Mouse (Mus musculus): ENCODE data around the gene Gm7534.

Gm7534 gene

DNA sequence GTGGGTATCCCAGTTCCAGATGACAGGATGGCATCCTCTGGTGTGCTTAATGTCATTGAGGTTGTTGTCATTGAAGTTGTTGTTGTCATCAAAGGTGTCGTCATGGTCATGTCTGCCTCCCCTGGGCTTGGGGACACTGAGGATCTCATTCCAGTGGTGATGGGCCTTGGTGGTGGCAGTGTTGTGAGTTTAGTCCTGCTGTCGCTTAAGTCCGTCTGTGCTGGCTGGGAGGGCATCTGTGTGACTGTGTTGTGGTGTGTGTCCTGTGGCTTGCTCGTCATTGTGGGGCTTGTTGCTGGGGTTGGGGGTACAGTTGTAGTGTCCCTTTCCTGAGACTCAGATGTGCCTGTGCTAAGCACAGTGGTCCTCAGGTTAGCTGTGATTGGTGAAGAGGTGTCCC, at the start of gene Gm7534:
Gene Gm7534, minus strand, starts transcription at position 101 of the 400 bp plus-strand sequence.
- no peak for DNase-seq (ENCODE audit: low read depth, low spot score)

DNA sequence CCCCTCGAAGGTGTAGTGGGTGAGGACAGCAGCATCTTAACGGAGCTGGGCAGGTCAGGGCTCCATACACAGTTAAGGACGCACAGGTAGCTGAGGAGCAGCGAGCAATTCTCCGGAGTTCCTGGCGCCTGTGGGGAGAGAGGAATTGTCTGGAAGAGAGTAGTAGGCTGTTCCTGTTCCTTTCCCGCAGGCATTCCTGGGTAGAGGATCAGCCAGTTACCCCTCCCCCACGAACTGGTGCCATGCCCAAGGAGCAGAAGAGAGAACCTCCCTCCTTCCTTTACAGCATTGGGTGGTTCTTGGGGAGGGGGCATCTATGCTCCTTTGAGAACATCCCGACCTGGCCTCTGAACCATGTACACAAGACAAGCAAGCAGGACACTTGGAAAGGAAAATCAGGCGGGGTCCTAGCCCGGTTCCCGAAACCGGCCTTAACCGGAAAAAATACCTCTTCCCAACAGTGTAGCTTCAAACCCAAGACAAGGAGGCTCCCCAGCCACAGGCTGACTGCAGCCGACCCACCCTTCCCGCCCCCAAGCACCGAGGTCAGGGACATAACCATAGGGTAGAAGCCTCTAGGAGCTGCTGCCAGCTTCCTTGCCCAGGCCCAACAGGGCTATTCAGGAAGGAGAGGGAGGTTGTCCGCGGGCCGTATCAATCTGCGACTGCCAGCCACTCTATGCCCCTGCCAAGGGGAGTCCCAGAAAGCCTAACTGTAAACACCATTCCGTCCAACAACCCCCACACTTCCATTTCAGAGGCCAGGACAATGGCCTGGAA, 49.5 kb upstream of the Gm7534 start:
- DNase-seq (ENCODE audit: low read depth, low spot score), result no peak

DNA sequence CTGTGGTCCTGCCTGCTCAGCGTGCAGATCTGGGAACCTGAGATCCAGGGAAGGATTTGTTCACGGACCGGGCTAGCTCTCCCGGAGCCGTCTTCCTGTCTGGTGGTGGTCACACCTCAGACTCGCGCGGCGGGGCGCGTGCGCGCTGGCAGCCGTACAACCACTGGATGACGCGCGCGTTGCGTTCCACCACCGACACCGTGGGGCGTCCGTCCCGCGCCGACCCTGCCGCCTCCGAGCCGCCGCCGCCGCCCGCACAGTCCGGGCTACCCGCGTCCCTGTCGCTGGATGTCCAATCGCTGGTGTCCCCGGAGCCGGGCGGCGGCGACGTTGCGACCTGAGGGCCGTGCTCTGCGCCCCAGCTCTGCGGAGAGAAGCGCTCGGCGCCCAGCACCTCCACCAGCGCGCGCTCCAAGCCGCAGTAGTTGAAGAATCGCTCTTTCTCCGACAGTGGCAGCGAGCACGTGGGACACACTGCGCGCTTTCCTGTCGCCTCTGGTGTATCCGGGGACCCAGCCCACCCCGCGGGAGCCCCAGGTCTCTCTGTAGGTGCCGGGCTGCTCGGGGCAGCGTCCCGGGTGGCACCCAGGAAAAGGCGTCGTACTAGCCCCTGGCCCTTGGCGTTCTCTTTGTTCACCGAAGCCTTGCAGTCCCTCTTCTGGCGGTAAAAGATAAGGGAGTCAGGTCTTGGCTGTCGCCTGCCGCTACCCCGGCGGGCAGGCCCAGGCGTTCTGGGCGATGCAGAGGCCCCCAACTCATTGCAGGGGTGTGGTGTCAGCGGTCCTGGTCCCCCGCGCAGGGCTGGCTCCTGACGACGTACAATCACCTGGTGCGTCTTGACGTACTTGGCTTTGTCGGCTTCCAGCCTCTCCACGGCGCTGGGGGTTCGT, 48.7 kb upstream of the Gm7534 start:
- no peak for DNase-seq (ENCODE audit: low read depth, low spot score)

- DNase-seq (ENCODE audit: low read depth, low spot score), result no peak
Observed at GRCm38 (mm10) chr4:134250930-134251240, 48.1 kb upstream of the Gm7534 start.

GRCm38 (mm10) chr4:134250116-134250929, 47.5 kb upstream of the Gm7534 start:
- DNase-seq (ENCODE audit: low read depth, low spot score), result no peak

- DNase-seq (ENCODE audit: low read depth, low spot score), result no peak
Observed at GRCm38 (mm10) chr4:134249651-134250050, 46.8 kb upstream of the Gm7534 start.

DNA sequence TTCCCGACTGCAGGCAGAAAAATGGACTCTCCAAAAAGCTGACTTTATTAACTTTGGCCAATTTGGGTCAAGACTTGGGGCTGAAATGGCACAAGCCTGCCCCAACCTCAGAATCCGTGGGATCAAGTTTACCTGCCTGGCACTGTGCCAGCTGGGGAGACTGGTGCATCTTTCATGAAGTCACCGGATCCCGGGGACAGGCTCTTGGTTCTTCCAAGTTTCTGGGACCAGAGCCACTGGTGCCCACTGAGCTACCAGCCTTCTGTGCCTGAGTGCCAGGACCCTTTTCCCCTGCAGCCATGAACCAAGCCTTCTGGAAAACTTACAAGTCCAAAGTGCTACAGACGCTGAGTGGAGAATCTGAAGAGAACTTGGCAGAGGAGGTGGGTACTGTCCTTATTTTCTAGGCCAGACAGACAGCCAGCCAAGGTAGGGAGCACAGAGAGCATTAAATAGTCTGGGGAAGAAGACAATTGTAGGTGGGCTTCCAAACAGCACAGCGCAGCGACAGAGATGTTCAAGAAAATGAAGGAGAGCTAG, 44.0 kb upstream of the Gm7534 start, which contains the start of gene Gm30191:
Gene Gm30191, plus strand, starts transcription at position 217 of the 540 bp plus-strand sequence.
- no peak for DNase-seq (ENCODE audit: low read depth, low spot score)

- no peak for DNase-seq (ENCODE audit: low read depth, low spot score)
Observed at GRCm38 (mm10) chr4:134246256-134246655, 43.5 kb upstream of the Gm7534 start.

GRCm38 (mm10) chr4:134245148-134245843, 42.5 kb upstream of the Gm7534 start, which contains the start of gene Zfp593:
Gene Zfp593 (minus strand): TSS chr4:134245592.
- peak; percentile 90 for DNase-seq (ENCODE audit: low read depth, low spot score)

- no peak for DNase-seq (ENCODE audit: low read depth, low spot score)
Observed at GRCm38 (mm10) chr4:134243516-134244250, 40.9 kb upstream of the Gm7534 start, which contains the start of gene E130218I03Rik. Gene E130218I03Rik (plus strand): TSS chr4:134243662.

DNA sequence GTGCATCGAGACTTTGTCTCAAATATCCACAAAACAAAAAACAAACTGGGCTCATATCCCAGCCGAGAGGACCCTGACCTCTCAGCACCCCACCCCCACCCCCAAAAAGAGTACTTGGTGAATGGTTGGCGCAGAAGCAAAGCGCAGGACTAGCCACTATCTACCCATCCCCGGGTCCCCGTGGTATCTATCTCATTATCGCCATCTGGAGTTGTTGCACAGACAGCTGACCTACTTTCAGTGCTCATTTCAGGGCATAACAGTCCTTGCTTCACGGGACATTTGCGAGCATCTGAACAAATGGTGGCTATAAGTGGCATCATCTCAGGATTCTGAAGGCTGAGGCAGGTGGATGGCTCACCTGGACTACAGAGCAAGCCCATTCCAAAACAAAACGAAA, 35.9 kb upstream of the Gm7534 start:
- peak; percentile 11 for DNase-seq (ENCODE audit: low read depth, low spot score)

GRCm38 (mm10) chr4:134238279-134238651, 35.5 kb upstream of the Gm7534 start, which contains the start of gene Cnksr1:
Gene Cnksr1 (minus strand): TSS chr4:134238399.
- DNase-seq (ENCODE audit: low read depth, low spot score), result peak; percentile 81

- DNase-seq (ENCODE audit: low read depth, low spot score), result peak; percentile 20
Observed at GRCm38 (mm10) chr4:134237582-134238278, 34.9 kb upstream of the Gm7534 start.

DNA sequence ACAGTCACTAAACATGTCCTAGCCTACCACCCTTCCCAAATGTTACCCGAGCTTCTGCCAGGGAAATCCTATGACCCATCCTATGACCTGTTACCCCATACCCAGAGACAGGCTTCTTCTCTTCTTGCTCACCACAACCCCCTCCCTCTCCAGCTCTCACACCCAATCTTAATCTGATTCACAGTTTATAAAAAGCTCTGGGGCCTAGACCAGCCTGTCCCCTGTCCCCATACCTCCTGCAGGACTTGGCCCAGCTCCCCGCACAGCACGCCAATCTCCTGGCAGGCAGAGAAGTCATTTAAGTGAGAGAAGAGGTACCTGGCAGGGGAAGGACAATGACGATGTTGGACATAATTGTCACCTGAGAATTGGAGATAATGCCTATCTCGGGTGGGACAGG, 32.1 kb upstream of the Gm7534 start:
- DNase-seq (ENCODE audit: low read depth, low spot score), result no peak

DNA sequence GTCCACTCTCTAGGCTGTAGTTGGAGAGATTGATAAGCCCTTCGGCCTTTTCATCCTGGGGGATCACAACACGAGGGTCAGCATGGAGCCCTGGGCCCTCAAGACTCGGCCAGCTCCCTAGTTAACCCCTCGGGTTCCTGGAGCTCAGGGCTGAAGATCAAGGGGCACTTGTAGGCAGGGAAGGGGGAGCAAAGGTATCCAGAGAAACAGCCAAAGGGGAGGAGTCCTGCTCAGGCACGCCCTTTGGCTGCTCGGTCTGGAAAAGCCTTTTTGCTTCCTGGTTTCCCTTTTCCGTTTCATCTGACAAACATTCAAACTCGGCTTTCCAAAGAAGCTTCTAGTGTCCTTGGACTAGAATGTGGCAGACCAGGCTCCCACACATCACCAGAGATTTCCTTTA, 27.6 kb upstream of the Gm7534 start:
- no peak for DNase-seq (ENCODE audit: low read depth, low spot score)

DNA sequence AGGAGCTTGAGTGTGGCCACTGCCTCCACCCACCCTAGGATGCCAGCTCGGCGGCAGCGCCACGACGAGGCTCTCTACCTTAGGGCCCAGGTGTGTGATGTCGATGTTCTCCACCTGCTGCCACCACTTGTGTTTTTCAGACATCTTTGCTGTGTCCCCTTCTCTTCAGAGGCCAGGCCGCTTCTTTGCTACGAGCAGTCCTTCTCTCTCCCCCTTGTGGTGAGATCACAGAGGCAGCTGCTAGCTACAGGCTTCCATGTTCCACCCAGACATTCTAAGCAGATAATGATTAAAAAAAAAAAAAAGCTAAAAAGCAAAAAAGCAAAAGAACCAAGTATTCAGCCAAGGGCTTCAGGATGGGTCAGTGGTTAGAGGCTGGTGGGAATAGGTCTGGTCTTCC, 24.4 kb upstream of the Gm7534 start, which contains the start of gene Catsper4:
Gene Catsper4, minus strand, starts transcription at position 190 of the 400 bp plus-strand sequence.
- no peak for DNase-seq (ENCODE audit: low read depth, low spot score)

DNA sequence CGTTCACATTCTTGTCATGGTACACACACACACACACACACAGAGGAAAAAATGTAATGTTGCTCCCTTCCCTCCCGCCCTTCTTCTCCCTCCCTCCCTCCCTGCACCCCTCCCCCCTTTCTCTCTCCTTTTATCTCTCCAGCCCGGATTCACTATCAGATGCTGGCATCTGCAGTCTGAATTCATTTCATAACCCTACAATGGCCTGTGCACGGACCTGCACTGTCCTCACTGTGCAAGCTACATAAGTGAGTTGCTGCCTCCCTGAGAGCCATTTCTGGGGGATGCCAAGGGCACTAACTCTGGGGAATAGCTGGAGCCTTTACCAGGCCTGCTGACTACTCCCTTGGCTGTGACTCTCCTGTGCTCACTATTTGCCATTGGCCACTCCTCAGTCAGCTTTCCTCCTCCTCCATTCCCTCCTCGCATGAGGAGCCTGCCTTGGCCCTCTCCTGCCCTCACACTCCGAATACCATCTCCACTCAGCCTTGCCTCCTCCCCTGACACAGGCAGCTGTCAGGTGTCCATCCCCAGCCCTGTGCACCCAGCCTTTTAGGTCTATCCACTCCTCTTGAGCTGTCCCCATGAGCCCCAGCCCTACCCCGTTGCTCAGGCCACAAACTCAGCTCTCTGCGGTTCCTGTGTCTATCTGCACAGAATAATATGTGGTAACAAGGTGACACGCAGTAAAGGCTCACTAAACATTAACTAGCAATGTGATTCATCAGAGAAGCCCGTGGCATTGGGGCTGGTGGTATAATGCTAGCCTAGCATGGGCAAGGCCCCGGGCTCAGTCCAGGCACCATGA, 20.2 kb upstream of the Gm7534 start:
- no peak for DNase-seq (ENCODE audit: low read depth, low spot score)

DNA sequence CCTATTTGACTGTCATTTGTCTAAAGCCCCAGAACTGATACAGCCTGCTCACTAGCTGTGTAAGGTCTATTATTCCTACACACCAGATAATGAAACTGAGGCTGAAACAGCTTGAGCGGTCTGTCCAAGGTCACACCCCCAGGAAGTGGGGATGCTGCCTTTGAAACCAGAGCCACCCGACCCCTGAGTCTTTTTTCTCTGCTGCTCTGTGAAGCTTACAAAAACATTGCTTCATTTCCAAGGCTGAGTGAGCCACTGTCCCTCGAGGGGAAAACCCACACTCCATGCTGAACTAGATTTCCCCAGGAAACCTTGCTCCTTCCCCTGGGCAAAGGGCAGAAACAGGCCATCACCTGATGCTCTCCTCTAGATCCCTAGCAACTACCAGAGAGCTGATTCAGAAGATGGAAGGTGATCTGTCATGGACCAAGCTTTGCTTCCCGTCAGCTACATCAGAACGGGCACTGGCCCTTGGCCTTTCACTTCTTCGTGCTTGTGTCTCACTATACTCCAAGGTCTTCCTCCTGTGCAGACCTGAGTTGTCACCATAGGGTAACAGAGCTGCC, 3.8 kb upstream of the Gm7534 start:
- no peak for DNase-seq (ENCODE audit: low read depth, low spot score)

Measured in 3T3-L1 (cell line).